Mouse (Mus musculus) spleen, postnatal 0 days (tissue): ENCODE results near the gene Rln3. TPM values are rescaled to one million over a fixed set of nuclear protein-coding genes. Genes with fewer than 3 reads are reported as not detected.

Experiments used
- microRNA counts: library from miRNA; unstranded; fragments of <30 nt; microRNA quantifications from one replicate; lab custom pipeline; 2015
- polyA plus RNA-seq: library from polyadenylated mRNA; unstranded; fragments of >200 nt; fragmentation: Nextera tagmentation; extraction: Ambion mirVana; gene quantifications from 2 replicates; pipeline ENCODE4 v1.2.1, GENCODE M21; 2015

Gene Rln3
- polyA plus RNA-seq: 0.22 TPM in 1 of 2 replicates, not detected in the other

GRCm38 (mm10) chr8:84044900-84045299, at the start of gene Rln3:
Gene Rln3, minus strand, starts transcription at chr8:84045000.

GRCm38 (mm10) chr8:84066291-84066930, 21.6 kb upstream of the Rln3 start, which contains the start of gene Rfx1:
Gene Rfx1, plus strand, starts transcription at chr8:84066834.

DNA sequence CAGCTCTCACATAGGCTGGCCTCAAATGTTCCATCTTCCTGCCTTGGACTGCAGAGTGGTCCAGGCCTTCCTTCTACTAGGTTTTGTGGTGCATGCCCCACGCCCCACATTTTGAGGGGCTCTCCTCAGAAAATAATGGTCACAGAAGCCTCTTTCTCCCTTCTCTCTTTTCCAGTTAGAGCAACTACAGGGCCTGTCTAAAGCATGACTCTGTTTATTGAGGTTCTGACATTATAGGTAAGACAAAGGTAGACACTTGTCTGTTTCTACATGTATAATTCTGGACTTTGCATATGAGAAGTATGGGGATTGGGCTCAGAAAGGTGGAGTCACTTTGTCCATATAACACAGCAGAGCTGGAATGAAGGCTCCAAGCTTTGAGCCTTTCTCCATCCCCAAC, 20.2 kb upstream of the Rln3 start, which contains the start of gene Gm10643:
TSS of gene Gm10643 (minus strand) at position 101 of the 400 bp plus-strand sequence.

GRCm38 (mm10) chr8:84042066-84042947, 2.5 kb downstream of the Rln3 start, which contains the start of gene Il27ra:
Gene Il27ra, minus strand, starts transcription at chr8:84042589.

DNA sequence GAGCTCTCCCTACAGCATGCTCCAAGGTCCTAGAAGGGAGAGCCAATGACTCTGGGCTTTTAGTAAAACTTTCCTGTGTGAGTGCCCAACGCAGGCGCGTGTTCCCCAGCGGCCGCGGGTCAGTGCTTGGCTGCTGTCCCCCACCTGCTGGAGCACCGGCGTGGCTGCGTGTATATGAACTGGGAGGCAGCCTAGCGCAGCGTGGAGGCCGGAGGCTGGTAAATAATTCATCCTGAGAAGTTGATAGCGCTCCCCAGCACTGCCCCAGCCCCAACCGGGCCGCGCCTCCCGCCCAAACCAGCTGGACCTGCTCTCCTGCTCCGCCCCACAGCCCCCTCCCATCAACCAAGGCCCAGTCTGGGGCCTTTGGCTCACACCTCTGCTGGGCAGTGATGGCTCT, 23.7 kb downstream of the Rln3 start, which contains the start of gene Palm3:
TSS of gene Palm3 (plus strand) at position 376 of the 400 bp plus-strand sequence.

DNA sequence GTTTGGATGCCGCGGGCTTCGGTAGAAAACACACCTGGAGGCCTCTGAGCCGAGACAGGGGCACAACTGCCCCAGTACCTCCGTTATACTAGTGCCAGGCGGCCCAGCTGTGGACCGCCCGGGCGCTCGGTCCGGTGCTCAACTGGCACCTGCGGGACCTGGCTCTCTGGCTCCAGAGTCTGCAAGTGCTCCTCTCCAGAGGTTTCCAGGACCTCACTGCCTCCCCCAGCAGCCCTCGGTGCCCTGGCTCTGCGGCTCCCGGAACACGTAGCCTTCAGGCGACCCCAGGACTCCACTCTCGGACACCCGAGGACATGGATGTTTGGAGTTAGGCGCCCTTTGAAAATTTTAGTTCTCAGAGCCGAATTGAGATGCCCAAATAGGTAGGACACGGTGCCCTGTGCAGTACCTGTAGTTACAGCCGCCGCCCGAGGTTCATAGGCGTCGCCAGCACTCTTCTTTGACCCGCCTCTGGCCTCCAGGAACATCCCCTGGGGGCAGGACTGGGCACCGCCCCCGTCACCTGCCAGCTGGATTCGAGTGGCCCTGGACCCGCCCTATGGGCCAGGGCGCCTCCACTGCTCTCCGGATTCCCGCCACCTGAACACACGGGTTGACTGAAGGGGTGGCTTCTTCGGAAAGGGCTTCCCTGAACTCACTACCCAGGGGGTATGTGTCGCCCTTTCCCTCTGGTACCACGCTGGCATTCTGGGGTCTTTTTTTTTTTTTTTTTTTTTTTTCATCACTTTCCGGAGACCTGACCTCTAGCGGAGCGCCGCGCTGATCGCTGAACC, 32.9 kb downstream of the Rln3 start, which contains the start of gene 2210011C24Rik:
TSS of gene 2210011C24Rik (minus strand) at position 467 of the 794 bp plus-strand sequence.

DNA sequence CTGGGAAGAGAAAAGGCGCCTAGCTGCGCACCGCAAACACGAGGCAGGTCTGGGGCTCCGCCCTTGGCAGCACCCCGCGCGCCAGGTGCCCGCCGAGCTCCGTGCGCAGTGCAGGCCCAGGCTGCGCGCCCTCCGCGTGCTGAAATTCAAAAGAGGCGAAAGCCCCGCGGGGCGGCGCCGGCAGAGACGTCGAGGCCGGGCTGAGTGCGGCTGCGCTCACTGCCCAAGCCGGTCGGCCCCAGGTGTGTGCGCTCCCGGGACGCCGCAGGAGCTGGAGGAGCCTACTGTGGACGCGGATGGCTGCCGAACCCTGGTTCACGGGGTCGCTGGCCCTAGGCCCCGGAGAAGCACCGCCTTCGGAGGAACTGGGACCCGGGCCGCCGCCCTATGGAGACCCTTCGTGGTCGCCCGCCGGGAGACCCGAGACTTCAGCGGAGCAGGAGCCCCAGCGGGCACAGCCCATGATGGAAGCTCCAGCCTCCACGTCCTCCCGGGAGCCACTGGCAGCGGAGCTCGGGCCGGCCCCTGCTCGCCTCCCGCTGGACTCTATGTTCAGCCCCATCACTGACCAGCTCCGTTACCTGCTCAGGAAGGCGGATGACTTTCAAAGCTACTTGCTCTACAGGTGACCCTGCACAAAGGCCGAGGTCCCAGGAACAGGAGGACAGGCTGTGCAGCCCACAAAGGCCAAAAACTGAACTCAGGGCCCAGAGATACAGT, 43.4 kb downstream of the Rln3 start, which contains the start of gene 1700067K01Rik:
TSS of gene 1700067K01Rik (plus strand) at position 222 of the 720 bp plus-strand sequence.

GRCm38 (mm10) chr8:83997511-83998141, 47.2 kb downstream of the Rln3 start, which contains the start of gene Samd1:
Gene Samd1, plus strand, starts transcription at chr8:83997672.

MicroRNA genes within 50 kb of the gene (microRNA counts, 519-probe panel; counts per million panel counts)
- 88.3 counts per million for microRNA mmu-miR-1199 (lab: Ali Mortazavi, UCI)
- microRNA mmu-miR-709 (lab: Ali Mortazavi, UCI): 5,222 counts per million, percentile 37 among the panel's probes with 10 or more counts

Other genes with a start within 250 kb of the Rln3 start
- gene Adgrl1, start 144.9 kb downstream of the Rln3 start, polyA plus RNA-seq: 4.6 and 7.3 TPM in 2 replicates
- gene Gm10644, start 89.8 kb downstream of the Rln3 start, polyA plus RNA-seq: 0.10 TPM in 1 of 2 replicates, not detected in the other
- 114 and 127 TPM in 2 replicates for gene Asf1b, start 89.5 kb downstream of the Rln3 start, polyA plus RNA-seq
- gene Prkaca, start 72.0 kb downstream of the Rln3 start, polyA plus RNA-seq: 37.9 and 38.8 TPM in 2 replicates
- gene Samd1, start 47.3 kb downstream of the Rln3 start, polyA plus RNA-seq: 11.6 and 14.0 TPM in 2 replicates
- gene 1700067K01Rik, start 43.5 kb downstream of the Rln3 start, polyA plus RNA-seq: 0.61 and 1.0 TPM in 2 replicates
- gene 2210011C24Rik, start 32.8 kb downstream of the Rln3 start, polyA plus RNA-seq: 0.26 and 0.28 TPM in 2 replicates
- gene Palm3, start 23.5 kb downstream of the Rln3 start, polyA plus RNA-seq: 1.0 and 1.1 TPM in 2 replicates
- 1.5 and 1.7 TPM in 2 replicates for gene Il27ra, start 2.4 kb downstream of the Rln3 start, polyA plus RNA-seq
- 0.52 and 0.81 TPM in 2 replicates for gene Gm10643, start 20.1 kb upstream of the Rln3 start, polyA plus RNA-seq
- gene Rfx1, start 21.8 kb upstream of the Rln3 start, polyA plus RNA-seq: 3.6 and 3.9 TPM in 2 replicates
- 6.1 and 7.5 TPM in 2 replicates for gene Dcaf15, start 59.8 kb upstream of the Rln3 start, polyA plus RNA-seq
- gene Podnl1, start 81.0 kb upstream of the Rln3 start, polyA plus RNA-seq: 0.19 and 0.32 TPM in 2 replicates
- 5.9 and 7.0 TPM in 2 replicates for gene Cc2d1a, start 102.9 kb upstream of the Rln3 start, polyA plus RNA-seq
- gene 4930432K21Rik, start 103.0 kb upstream of the Rln3 start, polyA plus RNA-seq: 0.29 and 0.30 TPM in 2 replicates
- 1.4 and 2.8 TPM in 2 replicates for gene Nanos3, start 140.2 kb upstream of the Rln3 start, polyA plus RNA-seq
- 2.5 and 3.1 TPM in 2 replicates for gene Zswim4, start 192.1 kb upstream of the Rln3 start, polyA plus RNA-seq
- 260 and 268 TPM in 2 replicates for gene D8Ertd738e, start 204.7 kb upstream of the Rln3 start, polyA plus RNA-seq
- 63.5 and 65.6 TPM in 2 replicates for gene Mri1, start 212.3 kb upstream of the Rln3 start, polyA plus RNA-seq
- gene Ccdc130, start 225.4 kb upstream of the Rln3 start, polyA plus RNA-seq: 6.9 and 10.5 TPM in 2 replicates